Mouse (Mus musculus): Measurements from ENCODE around the gene Nrf1. TPM values are rescaled to one million over a fixed set of nuclear protein-coding genes. Genes with fewer than 3 reads are reported as not detected.

Gene Nrf1
- polyA plus RNA-seq, 1 experiment from 2014 or later = 97.8 TPM

GRCm38 (mm10) chr6:30160408-30160807 lies 112.6 kb downstream of the Nrf1 start:
- Histone ChIP-seq H3K9me3 (no peaks in the 10 kb centered on the region), H3K27ac (no peak overlapping the region), H3K4me1 (peaks cover 25% of the 10 kb centered on the region), H3K36me3 (replicated peaks) (peaks cover 4% of the 10 kb centered on the region), H3K27me3 (ENCODE audit: poor library complexity, severe bottlenecking) (peaks cover 19% of the 10 kb centered on the region), H3K4me3 (no peak overlapping the region)
- DNase-seq (ENCODE audit: extremely low spot score, low spot score) = no peak
- WGBS = 76% methylated on average over 4 of the region's 4 CpGs

- no peak overlapping the region for H3K4me3 ChIP-seq
- H3K27me3 ChIP-seq (ENCODE audit: poor library complexity, severe bottlenecking) = peaks cover 30% of the 10 kb centered on the region
- H3K27ac ChIP-seq = no peak overlapping the region
- no peaks in the 10 kb centered on the region for H3K9me3 ChIP-seq
- 70% methylated on average over 2 of the region's 2 CpGs for WGBS
- H3K4me1 ChIP-seq = peaks cover 37% of the 10 kb centered on the region
- no peaks in the 10 kb centered on the region for H3K36me3 ChIP-seq (replicated peaks)
- DNase-seq (ENCODE audit: extremely low spot score, low spot score) = no peak
Observed at GRCm38 (mm10) chr6:30161618-30162017, 113.8 kb downstream of the Nrf1 start.

- Histone ChIP-seq H3K4me3 (no peak overlapping the region), H3K27me3 (ENCODE audit: poor library complexity, severe bottlenecking) (peaks cover 35% of the 10 kb centered on the region), H3K36me3 (replicated peaks) (no peaks in the 10 kb centered on the region), H3K27ac (no peak overlapping the region), H3K9me3 (no peaks in the 10 kb centered on the region), H3K4me1 (peaks cover 41% of the 10 kb centered on the region)
- WGBS = 54% methylated on average over 7 of the region's 7 CpGs
- no peak for DNase-seq (ENCODE audit: extremely low spot score, low spot score)
Observed at GRCm38 (mm10) chr6:30162091-30162490, 114.3 kb downstream of the Nrf1 start.

- DNase-seq (ENCODE audit: extremely low spot score, low spot score) = no peak
- Histone ChIP-seq H3K27me3 (ENCODE audit: poor library complexity, severe bottlenecking) (peaks cover 78% of the 10 kb centered on the region), H3K4me3 (no peak overlapping the region), H3K36me3 (replicated peaks) (no peaks in the 10 kb centered on the region), H3K9me3 (no peaks in the 10 kb centered on the region), H3K27ac (peak overlapping the region; percentile 66; the same call in 1 of the 2 replicates), H3K4me1 (peaks cover 73% of the 10 kb centered on the region)
- 50% methylated on average over 3 of the region's 3 CpGs for WGBS
Observed at GRCm38 (mm10) chr6:30166349-30166748, 118.6 kb downstream of the Nrf1 start.

GRCm38 (mm10) chr6:30167192-30167591 lies 119.4 kb downstream of the Nrf1 start:
- peak; percentile 59 for DNase-seq (ENCODE audit: extremely low spot score, low spot score)
- Histone ChIP-seq H3K27me3 (ENCODE audit: poor library complexity, severe bottlenecking) (peaks cover 85% of the 10 kb centered on the region), H3K36me3 (replicated peaks) (no peaks in the 10 kb centered on the region), H3K27ac (peak overlapping the region; percentile 66), H3K9me3 (no peaks in the 10 kb centered on the region), H3K4me1 (peaks cover 74% of the 10 kb centered on the region), H3K4me3 (0 out of 2 replicates have a peak overlapping the region, but pooled peaks have one; percentile 16)
- WGBS = 9% methylated on average over 11 of the region's 11 CpGs

- H3K27me3 ChIP-seq (ENCODE audit: poor library complexity, severe bottlenecking) = peaks cover 85% of the 10 kb centered on the region
- no peak overlapping the region for H3K27ac ChIP-seq
Observed at GRCm38 (mm10) chr6:30168275-30168674, 120.5 kb downstream of the Nrf1 start.

GRCm38 (mm10) chr6:30169148-30169547 lies 121.4 kb downstream of the Nrf1 start:
- Histone ChIP-seq H3K27ac (peak overlapping the region; percentile 1; the same call in 1 of the 2 replicates), H3K27me3 (ENCODE audit: poor library complexity, severe bottlenecking) (peaks cover 90% of the 10 kb centered on the region), H3K36me3 (replicated peaks) (no peaks in the 10 kb centered on the region), H3K4me1 (peaks cover 84% of the 10 kb centered on the region), H3K9me3 (no peaks in the 10 kb centered on the region), H3K4me3 (no peak overlapping the region)
- WGBS = 63% methylated on average over 12 of the region's 12 CpGs
- DNase-seq (ENCODE audit: extremely low spot score, low spot score) = peak; percentile 42

More at GRCm38 (mm10) chr6:30168275-30168674, 120.5 kb downstream of the Nrf1 start:
- Histone ChIP-seq H3K36me3 (replicated peaks) (no peaks in the 10 kb centered on the region), H3K9me3 (no peaks in the 10 kb centered on the region), H3K4me3 (no peak overlapping the region), H3K4me1 (peaks cover 75% of the 10 kb centered on the region)
- DNase-seq (ENCODE audit: extremely low spot score, low spot score) = no peak
- 95% methylated on average over 3 of the region's 3 CpGs for WGBS

GRCm38 (mm10) chr6:30171226-30171625 lies 123.4 kb downstream of the Nrf1 start:
- WGBS = 20% methylated on average over 8 of the region's 8 CpGs
- Histone ChIP-seq H3K4me1 (peaks cover 95% of the 10 kb centered on the region), H3K36me3 (replicated peaks) (no peaks in the 10 kb centered on the region), H3K27me3 (ENCODE audit: poor library complexity, severe bottlenecking) (peaks cover 100% of the 10 kb centered on the region), H3K27ac (no peak overlapping the region), H3K4me3 (no peak overlapping the region), H3K9me3 (no peaks in the 10 kb centered on the region)
- no peak for DNase-seq (ENCODE audit: extremely low spot score, low spot score)

- Histone ChIP-seq H3K27ac (no peak overlapping the region), H3K9me3 (no peaks in the 10 kb centered on the region), H3K4me1 (peaks cover 91% of the 10 kb centered on the region), H3K27me3 (ENCODE audit: poor library complexity, severe bottlenecking) (peaks cover 100% of the 10 kb centered on the region), H3K4me3 (peak overlapping the region; percentile 45), H3K36me3 (replicated peaks) (no peaks in the 10 kb centered on the region)
- 22% methylated on average over 10 of the region's 10 CpGs for WGBS
- DNase-seq (ENCODE audit: extremely low spot score, low spot score) = no peak
Observed at GRCm38 (mm10) chr6:30171967-30172366, 124.2 kb downstream of the Nrf1 start.

- DNase-seq (ENCODE audit: extremely low spot score, low spot score) = peak; percentile 37
- Histone ChIP-seq H3K27me3 (ENCODE audit: poor library complexity, severe bottlenecking) (peaks cover 100% of the 10 kb centered on the region), H3K4me1 (peaks cover 90% of the 10 kb centered on the region), H3K36me3 (replicated peaks) (no peaks in the 10 kb centered on the region), H3K9me3 (no peaks in the 10 kb centered on the region), H3K27ac (no peak overlapping the region), H3K4me3 (peak overlapping the region; percentile 45)
- 6% methylated on average over 8 of the region's 8 CpGs for WGBS
Observed at GRCm38 (mm10) chr6:30172441-30172819, 124.6 kb downstream of the Nrf1 start.

- Histone ChIP-seq H3K4me1 (peaks cover 88% of the 10 kb centered on the region), H3K27me3 (ENCODE audit: poor library complexity, severe bottlenecking) (peaks cover 100% of the 10 kb centered on the region), H3K9me3 (no peaks in the 10 kb centered on the region), H3K36me3 (replicated peaks) (no peaks in the 10 kb centered on the region), H3K4me3 (peak overlapping the region; percentile 45), H3K27ac (peak overlapping the region; percentile 76)
- peak; percentile 45 for DNase-seq (ENCODE audit: extremely low spot score, low spot score)
- WGBS = 1% methylated on average over 44 of the region's 44 CpGs
Observed at GRCm38 (mm10) chr6:30172820-30173550, 125.2 kb downstream of the Nrf1 start.

GRCm38 (mm10) chr6:30173551-30174460 lies 126.0 kb downstream of the Nrf1 start:
- peak overlapping the region; percentile 45 for H3K4me3 ChIP-seq
- no peaks in the 10 kb centered on the region for H3K36me3 ChIP-seq (replicated peaks)
- no peaks in the 10 kb centered on the region for H3K9me3 ChIP-seq
- under 1% methylated on average over 80 of the region's 80 CpGs for WGBS
- peaks cover 100% of the 10 kb centered on the region for H3K27me3 ChIP-seq (ENCODE audit: poor library complexity, severe bottlenecking)
- H3K27ac ChIP-seq = peak overlapping the region; percentile 76
- peak; percentile 52 for DNase-seq (ENCODE audit: extremely low spot score, low spot score)
- H3K4me1 ChIP-seq = peaks cover 85% of the 10 kb centered on the region

Data from forebrain, embryonic 10.5 days (tissue).